Comparison of ENCODE assay signal across 12 mouse cellular contexts in the genomic region with DNA sequence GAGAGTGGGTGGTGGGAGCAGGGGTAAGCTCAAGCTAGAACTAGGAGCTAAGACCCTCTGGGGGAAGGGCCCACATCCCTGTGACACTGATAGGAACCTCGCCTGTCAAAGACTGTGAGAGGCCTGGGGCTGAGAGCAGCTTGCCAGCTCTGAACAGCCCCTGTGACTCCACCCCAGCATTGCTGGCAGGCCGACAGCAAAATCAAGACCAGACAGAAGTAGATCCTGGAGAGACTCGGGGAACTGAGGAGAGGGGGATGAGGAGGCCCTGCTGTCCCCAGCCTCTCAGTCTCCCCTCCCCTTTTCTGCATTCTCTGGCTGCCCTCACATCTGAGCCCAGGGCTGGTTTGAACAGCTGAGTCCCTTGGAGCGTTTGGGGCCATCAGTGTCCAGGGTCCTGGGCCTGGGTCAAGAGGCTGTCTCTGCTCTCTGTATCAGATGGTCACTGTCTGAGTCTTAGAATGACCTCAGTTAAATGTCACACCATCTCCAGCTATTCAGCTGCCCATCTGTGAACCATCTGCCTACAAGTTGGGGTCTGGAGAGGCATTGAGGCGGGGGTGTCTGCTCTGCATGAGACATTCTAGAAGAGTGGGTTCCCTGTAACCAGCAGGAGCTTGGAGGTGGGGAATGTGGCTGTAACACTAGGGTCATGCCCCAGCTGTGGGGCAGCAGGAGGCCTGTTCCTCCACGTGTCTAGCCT. TPM values are rescaled to one million over a fixed set of nuclear protein-coding genes. Genes with fewer than 3 reads are reported as not detected.
DNase-seq lines count a peak whose midpoint lies in the region; ATAC-seq and TF ChIP-seq lines count a peak whose summit lies in the region.
"Had no signal": no experiment of that assay in that cellular context is flagged by ENCODE, and none has a peak within 500 bp of the region (broad histone marks: within the 10 kb centered on the region; RNA-seq: fewer than 3 reads in every experiment).

No protein-coding gene starts in this region.

- no peaks in the 10 kb centered on the region for H3K9me3 ChIP-seq in intestine, embryonic 14.5 days (ENCODE audit: control insufficient read depth, low read length)
- H3K9me3 ChIP-seq in intestine, postnatal 0 days (ENCODE audit: control insufficient read depth) = no peaks in the 10 kb centered on the region
- H3K9me3 ChIP-seq in embryonic facial prominence, embryonic 12.5 days = no peaks in the 10 kb centered on the region
- no peaks in the 10 kb centered on the region for H3K9me3 ChIP-seq in hindbrain, embryonic 11.5 days (ENCODE audit: control insufficient read depth, low read length)
- H3K9me3 ChIP-seq: liver, embryonic 12.5 days had no signal

- H3K27ac ChIP-seq in intestine, embryonic 14.5 days (ENCODE audit: low read depth) = 0 out of 2 replicates have a peak overlapping the region, but pooled peaks have one; percentile 25
- H3K27ac ChIP-seq in intestine, postnatal 0 days (ENCODE audit: low read depth, low read length) = no peak overlapping the region
- peak overlapping the region; percentile 90 for H3K27ac ChIP-seq in embryonic facial prominence, embryonic 12.5 days
- 0 out of 2 replicates have a peak overlapping the region, but pooled peaks have one; percentile 2 for H3K27ac ChIP-seq in hindbrain, embryonic 11.5 days (ENCODE audit: low read depth, low read length)
- H3K27ac ChIP-seq: liver, embryonic 12.5 days had no signal

- no peak for DNase-seq in intestine, embryonic 14.5 days (ENCODE audit: low spot score)
- DNase-seq in hindbrain, embryonic 11.5 days (ENCODE audit: low spot score) = no peak
- peak; percentile 54 for DNase-seq in neural tube, embryonic 10.5 days (ENCODE audit: extremely low spot score, low spot score)
- no peak for DNase-seq in testis, postnatal 14 days (ENCODE audit: low spot score)
- DNase-seq in ovary, postnatal 14 days (ENCODE audit: low spot score) = no peak
- DNase-seq: adrenal gland, adult 2 months; kidney, adult 2 months had no signal

- H3K36me3 ChIP-seq in intestine, embryonic 14.5 days (ENCODE audit: control insufficient read depth, insufficient read depth, low read length) = no peaks in the 10 kb centered on the region
- H3K36me3 ChIP-seq in intestine, postnatal 0 days (ENCODE audit: control insufficient read depth, insufficient read depth) = no peaks in the 10 kb centered on the region
- H3K36me3 ChIP-seq in embryonic facial prominence, embryonic 12.5 days = no peaks in the 10 kb centered on the region
- H3K36me3 ChIP-seq in hindbrain, embryonic 11.5 days (ENCODE audit: control insufficient read depth, insufficient read depth, low read length) = no peaks in the 10 kb centered on the region
- H3K36me3 ChIP-seq: liver, embryonic 12.5 days had no signal

- peaks cover 3% of the 10 kb centered on the region; the same call in 1 of the 2 replicates for H3K4me1 ChIP-seq in intestine, embryonic 14.5 days (replicated peaks; ENCODE audit: control insufficient read depth, insufficient read depth, low read length)
- H3K4me1 ChIP-seq in intestine, postnatal 0 days (replicated peaks; ENCODE audit: control insufficient read depth, insufficient read depth, low read length) = no peaks in the 10 kb centered on the region
- peaks cover 23% of the 10 kb centered on the region for H3K4me1 ChIP-seq in embryonic facial prominence, embryonic 12.5 days
- 0 out of 2 replicates have a peak, but pooled peaks cover 4% of the 10 kb centered on the region for H3K4me1 ChIP-seq in hindbrain, embryonic 11.5 days (replicated peaks; ENCODE audit: control insufficient read depth, insufficient read depth, low read length)
- H3K4me1 ChIP-seq: liver, embryonic 12.5 days had no signal

- no peak for TF ChIP-seq CTCF in intestine, postnatal 0 days (IDR thresholded peaks at IDR 0.05; ENCODE audit: low read depth)

- H3K27me3 ChIP-seq in intestine, embryonic 14.5 days (replicated peaks; ENCODE audit: control insufficient read depth, insufficient read depth, low read length) = no peaks in the 10 kb centered on the region
- no peaks in the 10 kb centered on the region for H3K27me3 ChIP-seq in intestine, postnatal 0 days (replicated peaks; ENCODE audit: control insufficient read depth, insufficient read depth, low read length)
- H3K27me3 ChIP-seq in embryonic facial prominence, embryonic 12.5 days = no peaks in the 10 kb centered on the region
- H3K27me3 ChIP-seq in hindbrain, embryonic 11.5 days (ENCODE audit: control insufficient read depth, insufficient read depth, low read length) = no peaks in the 10 kb centered on the region
- H3K27me3 ChIP-seq: CH12.LX had no signal

- no peak overlapping the region for H3K9ac ChIP-seq in intestine, embryonic 14.5 days (ENCODE audit: low read length)
- no peak overlapping the region for H3K9ac ChIP-seq in intestine, postnatal 0 days (ENCODE audit: low read depth, low read length)
- H3K9ac ChIP-seq in embryonic facial prominence, embryonic 12.5 days = no peak overlapping the region
- no peak overlapping the region for H3K9ac ChIP-seq in hindbrain, embryonic 11.5 days (ENCODE audit: low read depth, low read length)
- H3K9ac ChIP-seq: liver, embryonic 12.5 days had no signal

- 29% methylated on average over 6 of the region's 6 CpGs for WGBS in intestine, embryonic 14.5 days
- WGBS in intestine, postnatal 0 days = 24% methylated on average over 6 of the region's 6 CpGs
- WGBS in embryonic facial prominence, embryonic 12.5 days = 15% methylated on average over 6 of the region's 6 CpGs
- WGBS in hindbrain, embryonic 11.5 days = 28% methylated on average over 6 of the region's 6 CpGs

- peak; percentile 29 for ATAC-seq in intestine, embryonic 14.5 days (replicated peaks; ENCODE audit: low FRiP score, low TSS enrichment, low read depth)
- ATAC-seq in intestine, postnatal 0 days = no peak
- ATAC-seq in embryonic facial prominence, embryonic 12.5 days (ENCODE audit: insufficient number of reproducible peaks, insufficient read depth, low FRiP score, low TSS enrichment) = peak; percentile 69; the same call in 1 of the 2 replicates
- ATAC-seq in hindbrain, embryonic 11.5 days (ENCODE audit: low FRiP score) = peak; percentile 35; the same call in 1 of the 2 replicates
- no peak for ATAC-seq in monocyte, adult 5-6 weeks (replicated peaks; ENCODE audit: insufficient number of reproducible peaks, low FRiP score, low TSS enrichment, poor library complexity, severe bottlenecking)
- ATAC-seq: liver, embryonic 12.5 days had no signal

- H3K4me3 ChIP-seq in intestine, embryonic 14.5 days (ENCODE audit: low read depth, low read length) = no peak overlapping the region
- H3K4me3 ChIP-seq in intestine, postnatal 0 days (ENCODE audit: low read depth, low read length) = no peak overlapping the region
- H3K4me3 ChIP-seq in embryonic facial prominence, embryonic 12.5 days = no peak overlapping the region
- H3K4me3 ChIP-seq in hindbrain, embryonic 11.5 days (ENCODE audit: low read depth, low read length) = no peak overlapping the region
- H3K4me3 ChIP-seq: liver, embryonic 12.5 days had no signal

- no peak overlapping the region for H3K4me2 ChIP-seq in intestine, embryonic 14.5 days (ENCODE audit: low read length)
- H3K4me2 ChIP-seq in intestine, postnatal 0 days (replicated peaks; ENCODE audit: low read depth) = no peak overlapping the region
- 0 out of 2 replicates have a peak overlapping the region, but pooled peaks have one; percentile 4 for H3K4me2 ChIP-seq in embryonic facial prominence, embryonic 12.5 days (replicated peaks)
- no peak overlapping the region for H3K4me2 ChIP-seq in hindbrain, embryonic 11.5 days (replicated peaks; ENCODE audit: low read depth, low read length)
- H3K4me2 ChIP-seq: liver, embryonic 12.5 days had no signal

RNA-seq across cellular contexts. Expression of a gene that starts 53.9 kb away (rescaled TPM):
- polyA plus RNA-seq in intestine, embryonic 14.5 days (2014; fragmentation: Nextera tagmentation; extraction: Ambion mirVana) = 16.1 and 17.1 TPM in 2 replicates
- polyA plus RNA-seq in intestine, postnatal 0 days (2015; fragmentation: Nextera tagmentation; extraction: Ambion mirVana) = 4.4 and 4.5 TPM in 2 replicates
- polyA plus RNA-seq in embryonic facial prominence, embryonic 12.5 days (2016; fragmentation: Nextera tagmentation; extraction: Ambion mirVana) = 60.5 and 63.2 TPM in 2 replicates
- polyA plus RNA-seq in hindbrain, embryonic 11.5 days (2014; fragmentation: Nextera tagmentation; extraction: Ambion mirVana) = 14.9 and 18.2 TPM in 2 replicates
- not detected in 3 replicates for total RNA-seq in monocyte, adult 5-6 weeks (2017)
- total RNA-seq: CH12.LX had no signal

Comparison
In these comparisons a context has a peak if more than half of its experiments do, and no peak if none do; other contexts are left out.
1. ATAC-seq: peak in intestine, embryonic 14.5 days (single experiment), embryonic facial prominence, embryonic 12.5 days (single experiment) and hindbrain, embryonic 11.5 days (single experiment); none in intestine, postnatal 0 days (single experiment) and monocyte, adult 5-6 weeks (single experiment).